Mouse (Mus musculus) adrenal gland, postnatal 14 days (tissue): ENCODE results near the gene Atp6v0b. TPM values are rescaled to one million over a fixed set of nuclear protein-coding genes. Genes with fewer than 3 reads are reported as not detected.

Source experiments
- DNase-seq: peaks from one replicate; pipeline ENCODE4 v3.0.0; 2021; ENCODE audit warnings: mixed read lengths
- total RNA-seq: library from RNA; stranded (reverse); gene quantifications from 2 replicates; pipeline ENCODE4 v1.2.3, GENCODE M21; 2021

Gene Atp6v0b
- total RNA-seq, 1 experiment from 2014 or later, result 172 TPM

DNA sequence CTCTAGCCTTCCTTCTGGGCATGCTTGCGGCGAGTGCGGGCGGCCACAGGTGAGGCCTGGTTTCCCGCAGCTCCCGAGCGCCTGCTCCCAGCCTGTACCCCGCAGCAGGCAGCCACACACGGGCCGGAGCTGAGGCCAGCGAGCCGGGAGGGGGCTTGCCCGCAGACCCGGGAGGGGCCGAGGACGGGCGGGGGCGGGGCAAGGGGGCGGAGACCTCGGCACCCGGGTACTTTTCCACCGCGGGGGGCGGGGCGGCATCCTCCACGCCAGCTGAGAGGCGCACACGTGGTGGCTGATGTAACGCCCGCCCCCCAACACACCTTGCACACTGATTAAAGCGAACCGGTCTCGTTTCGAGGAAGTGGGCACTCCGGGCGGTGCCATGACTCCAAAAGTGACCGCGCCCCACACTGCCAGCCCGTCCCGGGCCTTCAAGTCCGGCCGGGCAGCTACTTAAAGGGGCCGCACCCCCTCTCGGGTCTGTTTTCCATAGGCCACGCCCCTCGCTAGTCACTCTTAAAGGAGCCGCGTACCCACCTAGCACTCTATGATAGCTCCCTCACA lies 50.8 kb downstream of the Atp6v0b start:
- peak; percentile 94 for DNase-seq

GRCm38 (mm10) chr4:117835531-117836111 lies 51.5 kb downstream of the Atp6v0b start:
- peak; percentile 72 for DNase-seq

DNA sequence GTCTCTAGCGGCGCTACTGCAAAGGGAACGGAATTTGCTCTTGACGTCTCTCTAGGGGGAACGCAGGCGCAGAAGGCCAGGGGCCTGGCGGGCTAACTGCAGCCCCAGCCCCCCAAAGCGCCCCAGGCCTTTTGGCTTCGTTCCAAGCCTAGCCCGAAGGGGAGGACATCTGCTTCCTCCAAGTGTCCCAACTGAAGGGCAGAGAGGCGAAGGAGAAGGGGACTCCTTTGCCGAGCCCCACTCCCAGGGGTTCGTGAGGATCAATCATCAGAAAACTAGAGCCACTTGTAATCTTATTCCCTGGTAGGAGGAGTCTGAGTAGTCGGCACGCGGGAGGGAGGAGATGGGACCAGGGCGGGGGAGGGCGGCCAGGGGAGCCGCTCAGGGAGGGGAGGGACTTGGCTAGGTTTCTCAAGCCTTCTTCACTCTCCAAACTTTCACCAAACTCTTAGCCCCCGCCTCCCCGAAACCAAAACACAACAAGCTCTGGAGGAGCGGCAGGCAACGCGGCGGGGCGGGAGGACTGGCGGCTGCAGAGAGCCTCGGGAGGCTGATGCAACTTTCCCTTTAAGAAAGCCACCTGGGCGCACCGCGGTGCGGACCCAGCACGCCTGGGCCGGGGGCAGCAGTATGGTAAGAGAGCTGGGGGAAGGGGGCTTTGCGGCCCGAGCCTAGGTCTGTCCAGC lies 52.1 kb downstream of the Atp6v0b start:
- peak; percentile 84 for DNase-seq

- DNase-seq, result no peak
Observed at GRCm38 (mm10) chr4:117834457-117834844, 52.7 kb downstream of the Atp6v0b start, which contains the start of gene Slc6a9. Slc6a9 (plus strand) TSS chr4:117834506.

Other genes starting within 250 kb of the Atp6v0b start
- 21.4 and 27.5 TPM in 2 replicates for gene Dmap1, start 205.1 kb downstream of the Atp6v0b start, total RNA-seq
- gene Gm12845, start 162.9 kb downstream of the Atp6v0b start, total RNA-seq, result not detected in 2 replicates
- not detected in 2 replicates for gene Klf17, start 121.7 kb downstream of the Atp6v0b start, total RNA-seq
- gene Slc6a9, start 52.8 kb downstream of the Atp6v0b start, total RNA-seq, result 9.4 and 10.3 TPM in 2 replicates
- gene Ccdc24, start 14.8 kb downstream of the Atp6v0b start, total RNA-seq, result 0.71 and 0.78 TPM in 2 replicates
- 12.6 and 15.1 TPM in 2 replicates for gene B4galt2, start 3.8 kb downstream of the Atp6v0b start, total RNA-seq
- 10.2 and 10.7 TPM in 2 replicates for gene Dph2, start 4.7 kb upstream of the Atp6v0b start, total RNA-seq
- 43.8 and 46.6 TPM in 2 replicates for gene Ipo13, start 27.7 kb upstream of the Atp6v0b start, total RNA-seq
- 0.41 TPM in 1 of 2 replicates, not detected in the other for gene Artn, start 42.4 kb upstream of the Atp6v0b start, total RNA-seq
- 28.9 and 34.1 TPM in 2 replicates for gene St3gal3, start 247.6 kb upstream of the Atp6v0b start, total RNA-seq